Mouse (Mus musculus) midbrain, postnatal 0 days (tissue): ENCODE results near the gene Mlc1. TPM values are rescaled to one million over a fixed set of nuclear protein-coding genes. Genes with fewer than 3 reads are reported as not detected.
A peak's percentile ranks its signal among the peaks of the same experiment; 100 is the strongest.

Source experiments
- ATAC-seq: fragments of 200-750 bp; cut with Nextera tagmentation; 2 replicates; pipeline ENCODE4 v1.8.0; 2017; ENCODE audit warnings: moderate number of reproducible peaks, mild to moderate bottlenecking, moderate TSS enrichment, moderate library complexity; ENCODE audit not compliant: low FRiP score
- DNase-seq: peaks from one replicate; pipeline ENCODE4 v3.0.0-alpha.2; 2015; ENCODE audit warnings: low spot score
- H3K27ac ChIP-seq: fragments of 300-500 bp; sonication (generic); 2 replicates; pipeline ENCODE4 v1.5.1; 2014; ENCODE audit warnings: low read depth, mild to moderate bottlenecking, low read length, mixed read lengths
- H3K27me3 ChIP-seq: fragments of 300-500 bp; sonication (generic); 2 replicates; pipeline ENCODE4 v1.6.1; 2014; ENCODE audit warnings: low read length, control low read depth, mixed read lengths; ENCODE audit not compliant: insufficient read depth
- H3K36me3 ChIP-seq: fragments of 300-500 bp; sonication (generic); 2 replicates; pipeline ENCODE4 v1.6.1; 2014; ENCODE audit warnings: low read length, control low read depth, mixed read lengths; ENCODE audit not compliant: insufficient read depth
- H3K4me1 ChIP-seq: fragments of 300-500 bp; sonication (generic); 2 replicates; pipeline ENCODE4 v1.6.1; 2014; ENCODE audit warnings: mild to moderate bottlenecking, control low read depth, antibody characterized with exemption, low read length, mixed read lengths; ENCODE audit not compliant: insufficient read depth
- H3K4me2 ChIP-seq: fragments of 300-500 bp; sonication (generic); 2 replicates; pipeline ENCODE4 v1.6.1; 2014; ENCODE audit warnings: low read depth, mild to moderate bottlenecking, low read length, mixed read lengths; ENCODE audit not compliant: poor library complexity, severe bottlenecking
- H3K4me3 ChIP-seq: fragments of 300-500 bp; sonication (generic); 2 replicates; pipeline ENCODE4 v1.5.1; 2014; ENCODE audit warnings: low read depth, mild to moderate bottlenecking, low read length, moderate library complexity
- H3K9ac ChIP-seq: fragments of 300-500 bp; sonication (generic); replicated peaks from 2 replicates; pipeline ENCODE4 v1.6.1; 2014; ENCODE audit warnings: mild to moderate bottlenecking, low read length, moderate library complexity, mixed read lengths; ENCODE audit not compliant: poor library complexity, severe bottlenecking
- H3K9me3 ChIP-seq: fragments of 300-500 bp; sonication (generic); 2 replicates; pipeline ENCODE4 v1.6.1; 2016; ENCODE audit warnings: low read length, control low read depth
- CTCF ChIP-seq: IDR thresholded peaks from 2 replicates; pipeline ENCODE4 v1.5.1; 2016; ENCODE audit warnings: antibody characterized with exemption, mild to moderate bottlenecking
- WGBS: fragments of 180-500 bp; shearing (Covaris S2); extraction: QIAGEN DNeasy Blood & Tissue Kit; methylation state at CpG from one replicate; pipeline ENCODE4 v1.1.7; 2014; 5-methylcytosine and 5-hydroxymethylcytosine counted together
- polyA plus RNA-seq: library from polyadenylated mRNA; unstranded; fragments of >200 nt; fragmentation: Nextera tagmentation; extraction: Ambion mirVana; gene quantifications from 2 replicates; pipeline ENCODE4 v1.2.1, GENCODE M21; 2015
- total RNA-seq: library from RNA; depleted of rRNA; stranded (reverse); fragments of >200 nt; gene quantifications from 2 replicates; pipeline ENCODE4 v1.2.3, GENCODE M21; 2014

The Mlc1 gene
- total and polyA plus RNA-seq, 2 experiments from 2014 or later = 46.7 to 60.0 TPM

DNA sequence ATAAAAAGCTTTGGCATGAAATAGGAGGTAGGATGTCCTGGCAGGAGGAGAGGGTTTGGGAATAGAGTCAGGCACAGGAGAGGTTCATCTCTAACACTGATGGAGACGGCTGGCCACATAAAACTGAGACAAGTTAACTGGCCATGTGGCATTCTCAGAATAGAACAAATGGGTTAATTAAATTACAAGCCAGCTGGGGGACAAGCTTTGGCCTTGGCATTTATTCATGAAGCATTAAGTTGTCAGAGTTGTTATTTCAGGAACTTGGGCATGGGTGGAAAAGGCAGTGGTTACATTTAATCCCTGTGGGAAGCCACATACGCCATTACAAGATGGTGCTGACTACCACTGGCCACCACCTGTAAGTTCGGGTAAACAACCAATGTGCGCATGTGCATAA lies 27.6 kb downstream of the Mlc1 start:
- Histone ChIP-seq H3K9me3 (no peaks in the 10 kb centered on the region), H3K27ac (no peak overlapping the region), H3K4me1 (0 out of 2 replicates have a peak, but pooled peaks cover 3% of the 10 kb centered on the region), H3K9ac (no peak overlapping the region), H3K4me3 (no peak overlapping the region), H3K4me2 (no peak overlapping the region), H3K36me3 (no peaks in the 10 kb centered on the region), H3K27me3 (0 out of 2 replicates have a peak, but pooled peaks cover 6% of the 10 kb centered on the region)
- TF ChIP-seq CTCF = no peak
- no peak for DNase-seq
- 85% methylated on average over 4 of the region's 4 CpGs for WGBS
- no peak for ATAC-seq

DNA sequence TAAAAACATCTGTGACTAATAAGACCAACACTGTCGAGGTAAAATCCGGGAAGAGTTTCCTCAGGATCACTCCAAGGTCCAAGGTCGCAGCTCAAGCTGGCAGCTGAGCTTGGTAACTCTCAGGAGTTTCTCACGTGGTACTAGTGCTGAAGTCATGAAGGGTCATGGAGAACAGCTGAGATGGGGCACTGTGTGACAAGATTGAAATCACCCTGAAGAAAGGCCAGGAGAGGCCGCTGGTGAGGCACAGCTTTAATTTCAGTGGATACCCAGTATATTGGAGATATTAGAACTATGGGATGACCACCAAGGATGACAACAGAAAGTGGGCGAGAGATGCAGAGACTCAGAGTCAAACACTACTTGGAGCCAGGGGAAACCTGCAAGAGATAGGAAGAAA lies 32.0 kb downstream of the Mlc1 start:
- Histone ChIP-seq H3K4me2 (no peak overlapping the region), H3K36me3 (no peaks in the 10 kb centered on the region), H3K4me1 (no peaks in the 10 kb centered on the region), H3K27ac (no peak overlapping the region), H3K27me3 (no peaks in the 10 kb centered on the region), H3K9ac (no peak overlapping the region), H3K9me3 (no peaks in the 10 kb centered on the region), H3K4me3 (no peak overlapping the region)
- ATAC-seq (no peak), DNase-seq (no peak)
- peak; percentile 13; the same call in 1 of the 2 replicates for TF ChIP-seq CTCF
- WGBS = 58% methylated on average over 6 of the region's 6 CpGs

DNA sequence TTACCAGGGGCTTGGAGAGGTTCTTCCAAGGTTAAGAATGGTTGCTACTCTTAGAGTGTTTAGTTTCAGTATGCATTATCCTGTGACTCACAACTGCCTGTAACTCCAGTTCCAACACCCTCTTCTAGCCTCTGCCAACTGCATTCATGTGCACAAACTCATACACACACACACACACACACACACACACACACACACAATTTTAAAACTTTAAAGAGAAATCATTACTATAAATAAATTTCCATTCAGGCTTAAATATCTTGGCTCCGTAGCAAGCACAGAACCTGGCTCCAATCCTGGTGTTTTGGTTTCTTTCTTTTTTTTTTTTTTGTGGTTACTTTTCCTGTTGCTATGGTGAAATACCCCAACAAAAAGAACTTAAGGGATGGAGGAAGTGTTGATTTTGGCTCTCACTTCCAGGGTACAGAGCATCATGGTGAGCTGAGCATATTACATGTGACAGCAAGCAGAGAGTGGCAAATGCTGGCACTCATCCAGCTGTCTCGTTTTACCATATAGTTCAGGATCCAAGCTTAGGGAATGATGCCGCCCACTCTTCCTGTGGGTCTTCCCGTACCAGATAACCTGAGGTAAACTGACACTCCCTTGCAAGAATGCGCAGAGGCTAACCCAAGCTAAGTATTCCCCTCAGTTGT lies 34.8 kb downstream of the Mlc1 start:
- no peaks in the 10 kb centered on the region for H3K36me3 ChIP-seq
- no peak overlapping the region for H3K4me2 ChIP-seq
- H3K4me3 ChIP-seq = no peak overlapping the region
- ATAC-seq (no peak), DNase-seq (peak; percentile 3)
- H3K27me3 ChIP-seq = no peaks in the 10 kb centered on the region
- WGBS = 77% methylated on average over 5 of the region's 5 CpGs
- no peak for TF ChIP-seq CTCF
- no peak overlapping the region for H3K27ac ChIP-seq
- H3K9me3 ChIP-seq = no peaks in the 10 kb centered on the region
- no peaks in the 10 kb centered on the region for H3K4me1 ChIP-seq
- H3K9ac ChIP-seq = no peak overlapping the region

DNA sequence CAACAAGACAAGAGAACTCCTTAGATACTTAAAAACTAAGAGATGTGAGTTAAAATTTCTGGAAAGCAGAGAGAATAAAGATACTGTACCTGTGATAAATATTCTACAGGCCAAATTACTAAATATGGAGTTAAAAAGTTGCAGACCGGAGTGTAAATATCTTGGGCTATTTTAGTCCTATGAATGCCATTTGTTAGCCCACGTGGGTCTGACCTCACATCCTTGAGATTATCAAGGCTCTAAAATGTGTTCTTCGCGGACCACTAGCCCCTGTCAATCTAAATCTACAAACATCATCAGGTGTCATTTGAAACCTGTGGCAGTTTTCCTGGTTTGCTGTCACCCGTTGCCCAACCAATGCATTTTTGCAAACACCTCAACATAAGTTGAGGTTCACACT lies 36.0 kb downstream of the Mlc1 start:
- Histone ChIP-seq H3K36me3 (no peaks in the 10 kb centered on the region), H3K4me1 (no peaks in the 10 kb centered on the region), H3K27ac (no peak overlapping the region), H3K9me3 (no peaks in the 10 kb centered on the region), H3K4me2 (no peak overlapping the region), H3K27me3 (no peaks in the 10 kb centered on the region), H3K9ac (no peak overlapping the region), H3K4me3 (no peak overlapping the region)
- no peak for TF ChIP-seq CTCF
- WGBS = 86% methylated on average over 5 of the region's 5 CpGs
- DNase-seq (no peak), ATAC-seq (no peak)

DNA sequence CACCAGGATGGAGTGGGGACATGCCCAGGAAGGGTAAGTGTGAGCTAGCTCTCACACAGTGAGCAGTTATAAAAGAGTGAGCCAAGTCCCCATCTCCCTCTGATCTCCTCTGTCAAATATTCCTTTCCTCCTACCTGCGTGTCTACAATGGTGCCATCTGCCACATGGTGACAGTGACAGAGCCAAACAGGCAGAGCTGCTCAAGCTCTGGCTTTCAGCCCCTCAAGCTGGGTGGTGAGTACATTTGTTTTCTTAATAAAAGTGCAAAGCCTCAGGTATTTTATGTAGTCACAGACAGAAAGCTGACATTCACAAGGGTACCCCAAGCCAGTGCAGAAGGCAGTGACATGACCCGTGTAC lies 41.5 kb downstream of the Mlc1 start:
- H3K27me3 ChIP-seq = no peaks in the 10 kb centered on the region
- no peaks in the 10 kb centered on the region for H3K36me3 ChIP-seq
- DNase-seq = no peak
- no peak overlapping the region for H3K4me2 ChIP-seq
- no peak overlapping the region for H3K27ac ChIP-seq
- TF ChIP-seq CTCF = no peak
- H3K9ac ChIP-seq = no peak overlapping the region
- H3K4me3 ChIP-seq = no peak overlapping the region
- no peaks in the 10 kb centered on the region for H3K9me3 ChIP-seq
- no peak for ATAC-seq
- no peaks in the 10 kb centered on the region for H3K4me1 ChIP-seq
- WGBS = 85% methylated on average over 2 of the region's 2 CpGs

DNA sequence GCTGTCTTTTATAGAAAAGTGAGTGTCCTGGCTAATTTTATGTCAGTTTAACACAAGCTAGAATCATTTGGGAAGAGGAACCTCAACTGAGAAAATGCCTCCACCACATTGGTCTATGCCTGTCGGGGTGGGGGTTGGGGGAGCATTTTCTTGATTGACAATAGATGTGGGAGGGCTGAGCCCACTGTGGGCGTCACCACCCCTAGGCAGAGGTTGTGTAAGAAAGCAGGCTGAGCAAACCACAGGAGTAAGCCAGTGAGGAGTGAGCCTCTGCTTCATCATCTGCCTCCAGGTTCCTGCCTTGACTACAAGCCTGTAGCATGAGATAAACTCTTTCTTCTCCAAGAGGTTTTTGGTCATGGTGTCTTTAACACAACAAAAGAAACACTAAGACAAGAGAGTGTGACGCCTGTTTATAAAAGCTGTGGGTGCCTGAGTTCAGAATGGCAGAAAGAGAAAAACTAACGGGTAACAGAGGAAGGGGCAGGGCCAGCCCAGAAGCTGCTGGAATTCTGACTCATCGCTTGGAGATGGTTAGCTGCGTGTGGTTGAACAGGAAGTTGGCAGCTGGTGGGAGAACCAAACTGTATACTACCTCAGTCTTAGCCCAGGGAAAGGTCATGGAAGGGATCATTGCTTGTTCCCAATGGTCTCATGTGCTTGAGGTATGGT lies 42.1 kb downstream of the Mlc1 start:
- no peak for TF ChIP-seq CTCF
- no peak overlapping the region for H3K4me3 ChIP-seq
- no peak overlapping the region for H3K4me2 ChIP-seq
- WGBS = 60% methylated on average over 6 of the region's 6 CpGs
- no peaks in the 10 kb centered on the region for H3K27me3 ChIP-seq
- H3K36me3 ChIP-seq = no peaks in the 10 kb centered on the region
- no peaks in the 10 kb centered on the region for H3K4me1 ChIP-seq
- no peak overlapping the region for H3K27ac ChIP-seq
- DNase-seq = no peak
- H3K9me3 ChIP-seq = no peaks in the 10 kb centered on the region
- H3K9ac ChIP-seq = no peak overlapping the region
- no peak for ATAC-seq
